Mouse (Mus musculus) limb, embryonic 14.5 days (tissue): ENCODE data around the gene Gm44596. TPM values are rescaled to one million over a fixed set of nuclear protein-coding genes. Genes with fewer than 3 reads are reported as not detected.

Experiments
- ATAC-seq: fragments of 200-750 bp; cut with Nextera tagmentation; 2 replicates; pipeline ENCODE4 v1.8.0; 2017; ENCODE audit warnings: low read depth, moderate number of reproducible peaks, moderate TSS enrichment; ENCODE audit not compliant: low FRiP score
- DNase-seq: peaks from one replicate; pipeline ENCODE4 v3.0.0-alpha.2; 2015; ENCODE audit warnings: low spot score
- H3K27ac ChIP-seq: fragments of 300-500 bp; sonication (generic); replicated peaks from 2 replicates; pipeline ENCODE4 v1.5.1; 2014; ENCODE audit warnings: low read depth, mild to moderate bottlenecking, low read length, moderate library complexity, mixed read lengths
- H3K27me3 ChIP-seq: fragments of 300-500 bp; sonication (generic); 2 replicates; pipeline ENCODE4 v1.6.1; 2014; ENCODE audit warnings: low read length, mixed read lengths; ENCODE audit not compliant: control insufficient read depth, insufficient read depth
- H3K36me3 ChIP-seq: fragments of 300-500 bp; sonication (generic); 2 replicates; pipeline ENCODE4 v1.6.1; 2014; ENCODE audit warnings: mild to moderate bottlenecking, low read length, moderate library complexity, mixed read lengths; ENCODE audit not compliant: control insufficient read depth, insufficient read depth
- H3K4me1 ChIP-seq: fragments of 300-500 bp; sonication (generic); 2 replicates; pipeline ENCODE4 v1.6.1; 2014; ENCODE audit warnings: antibody characterized with exemption, low read length, mixed read lengths; ENCODE audit not compliant: control insufficient read depth, insufficient read depth
- H3K4me2 ChIP-seq: fragments of 300-500 bp; sonication (generic); replicated peaks from 2 replicates; pipeline ENCODE4 v1.6.1; 2014; ENCODE audit warnings: low read depth, mild to moderate bottlenecking, low read length, moderate library complexity; ENCODE audit not compliant: severe bottlenecking
- H3K4me3 ChIP-seq: fragments of 300-500 bp; sonication (generic); replicated peaks from 2 replicates; pipeline ENCODE4 v1.5.1; 2014; ENCODE audit warnings: low read length
- H3K9ac ChIP-seq: fragments of 300-500 bp; sonication (generic); 2 replicates; pipeline ENCODE4 v1.6.1; 2014; ENCODE audit warnings: mild to moderate bottlenecking, low read depth, low read length, moderate library complexity; ENCODE audit not compliant: severe bottlenecking
- H3K9me3 ChIP-seq: fragments of 300-500 bp; sonication (generic); 2 replicates; pipeline ENCODE4 v1.6.1; 2016; ENCODE audit warnings: low read length; ENCODE audit not compliant: control insufficient read depth
- POLR2A ChIP-seq: fragments of 200-500 bp; IDR thresholded peaks from 2 replicates; pipeline ENCODE4 v1.8.0; 2012; ENCODE audit warnings: inconsistent platforms, mild to moderate bottlenecking, moderate library complexity, borderline replicate concordance; ENCODE audit not compliant: insufficient read depth, insufficient read length; ENCODE audit errors: extremely low read depth
- WGBS: fragments of 180-500 bp; shearing (Covaris S2); extraction: QIAGEN DNeasy Blood & Tissue Kit; methylation state at CpG from one replicate; pipeline ENCODE4 v1.1.7; 2014; 5-methylcytosine and 5-hydroxymethylcytosine counted together
- polyA plus RNA-seq, 2 experiments: library from polyadenylated mRNA; depleted of rRNA in 1 of 2; stranded (reverse) in 1 of 2; unstranded in 1 of 2; fragments of >200 nt; fragmentation: Nextera tagmentation in 1 of 2; extraction: Ambion mirVana in 1 of 2; gene quantifications; 2 replicates each; pipeline versions ENCODE4 v1.2.1 to v1.2.3; 2012 to 2014

Gm44596 gene
- polyA plus RNA-seq, 2 experiments: not detected

DNA sequence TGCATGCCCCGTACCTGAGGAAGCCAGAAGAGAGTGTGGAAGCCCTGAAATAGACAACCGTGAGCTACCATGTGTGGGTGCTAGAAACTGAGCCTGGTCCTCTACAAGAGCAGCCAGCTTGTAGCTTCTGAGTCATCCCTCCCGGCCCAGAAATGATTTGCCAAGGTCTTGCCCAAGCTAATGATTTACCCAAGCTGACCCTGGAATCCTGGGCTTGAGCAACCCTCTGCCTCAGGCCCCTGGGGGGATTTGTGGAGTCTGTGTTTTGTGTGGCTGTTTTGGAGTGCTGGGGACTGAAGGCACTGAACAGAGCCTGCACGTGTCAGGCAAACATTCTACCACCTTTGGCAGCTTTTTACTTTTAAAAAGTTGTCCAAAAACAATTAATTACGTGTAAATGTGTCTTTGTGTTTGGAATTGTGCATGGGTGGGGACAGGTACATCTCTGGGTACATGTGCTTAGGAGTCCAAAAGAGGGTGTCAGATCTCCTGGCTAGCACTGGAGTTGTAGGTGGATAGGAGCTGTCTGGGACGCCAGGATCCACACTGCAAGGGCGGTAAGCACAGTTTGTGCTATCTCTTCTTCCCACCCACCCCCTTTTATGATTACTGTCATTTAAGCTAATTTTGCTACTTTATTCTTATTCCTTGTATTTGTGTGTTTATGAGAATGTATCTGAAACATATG is 22.4 kb downstream of the Gm44596 start:
- WGBS: 82% methylated on average over 7 of the region's 7 CpGs
- no peaks in the 10 kb centered on the region for H3K27me3 ChIP-seq
- no peak overlapping the region for H3K4me2 ChIP-seq
- no peak for DNase-seq
- H3K36me3 ChIP-seq: no peaks in the 10 kb centered on the region
- H3K9me3 ChIP-seq: no peaks in the 10 kb centered on the region
- no peak overlapping the region for H3K9ac ChIP-seq
- no peak overlapping the region for H3K4me3 ChIP-seq
- no peaks in the 10 kb centered on the region for H3K4me1 ChIP-seq
- TF ChIP-seq POLR2A: no peak
- H3K27ac ChIP-seq: no peak overlapping the region
- ATAC-seq: no peak

DNA sequence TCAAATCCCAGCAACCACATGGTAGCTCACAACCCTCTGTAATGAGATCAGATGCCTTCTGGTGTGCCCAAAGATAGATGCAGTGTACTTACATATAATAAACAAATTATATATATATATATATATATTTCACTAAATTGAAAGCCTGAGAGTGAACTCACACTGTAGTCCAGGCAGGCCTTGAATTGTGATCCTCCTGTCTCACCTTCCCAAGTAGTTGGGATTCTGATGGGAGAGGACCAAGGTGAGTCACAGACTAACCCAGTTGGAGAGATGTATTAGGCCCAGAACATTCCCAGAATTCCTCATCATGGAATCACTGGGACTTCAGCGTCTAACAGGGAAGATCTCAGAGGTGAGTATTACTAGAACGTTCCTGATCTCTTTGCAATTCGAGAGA is 23.7 kb downstream of the Gm44596 start, which contains the start of gene Nrip2:
Gene Nrip2 (plus strand): TSS at position 301 of the 400 bp plus-strand sequence.
- no peaks in the 10 kb centered on the region for H3K27me3 ChIP-seq
- no peaks in the 10 kb centered on the region for H3K36me3 ChIP-seq
- ATAC-seq (no peak), DNase-seq (no peak)
- no peak for TF ChIP-seq POLR2A
- peak within 1 kb of the TSS; percentile 23 for H3K4me3 ChIP-seq
- no peaks in the 10 kb centered on the region for H3K9me3 ChIP-seq
- WGBS: 71% methylated on average over 3 of the region's 3 CpGs
- H3K27ac ChIP-seq: peak within 1 kb of the TSS; percentile 67
- no peaks in the 10 kb centered on the region for H3K4me1 ChIP-seq
- H3K9ac ChIP-seq: peak within 1 kb of the TSS; percentile 46
- H3K4me2 ChIP-seq: peak within 1 kb of the TSS; percentile 49

DNA sequence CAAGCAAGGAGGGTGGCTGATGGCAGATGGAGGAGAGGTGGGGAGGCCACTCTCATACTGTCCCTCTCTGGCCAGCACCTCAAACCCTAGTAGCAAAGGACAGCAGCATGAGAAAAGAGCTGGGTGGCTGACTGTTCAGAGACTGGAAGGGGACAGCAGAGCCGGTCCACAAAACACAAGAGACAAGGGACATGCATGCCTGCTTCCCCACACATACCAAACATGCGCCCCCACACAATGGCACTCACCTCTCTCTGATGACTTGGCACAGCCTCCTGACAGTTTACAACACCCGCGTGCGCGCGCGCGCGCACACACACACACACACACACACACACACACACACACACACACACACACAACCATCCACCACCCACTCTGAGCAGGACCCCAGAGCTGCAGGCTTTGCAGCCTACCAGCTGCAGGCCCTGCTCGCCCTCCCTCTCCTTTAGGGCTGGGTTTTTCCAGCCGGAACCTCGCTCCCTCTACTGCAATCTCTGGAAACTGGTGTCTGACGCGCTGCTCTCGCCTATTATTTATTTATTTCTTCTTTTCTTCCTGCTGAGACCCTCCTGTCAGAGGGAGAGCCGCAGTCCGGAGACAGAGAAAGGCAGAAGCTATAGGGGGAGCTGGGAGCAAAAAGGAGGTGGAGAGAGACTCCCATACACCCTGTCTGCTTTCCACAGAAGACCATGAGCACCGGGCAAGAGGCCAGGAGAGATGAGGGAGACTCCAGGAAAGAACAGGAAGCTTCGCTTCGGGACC is 24.3 kb downstream of the Gm44596 start:
- Histone ChIP-seq H3K4me2 (peak overlapping the region; percentile 49), H3K4me1 (no peaks in the 10 kb centered on the region), H3K9me3 (no peaks in the 10 kb centered on the region), H3K36me3 (no peaks in the 10 kb centered on the region), H3K27ac (peak overlapping the region; percentile 67), H3K9ac (peak overlapping the region; percentile 46), H3K27me3 (no peaks in the 10 kb centered on the region), H3K4me3 (peak overlapping the region; percentile 23)
- DNase-seq (peak; percentile 67), ATAC-seq (peak; percentile 76)
- TF ChIP-seq POLR2A: no peak
- WGBS: 24% methylated on average over 13 of the region's 21 CpGs

DNA sequence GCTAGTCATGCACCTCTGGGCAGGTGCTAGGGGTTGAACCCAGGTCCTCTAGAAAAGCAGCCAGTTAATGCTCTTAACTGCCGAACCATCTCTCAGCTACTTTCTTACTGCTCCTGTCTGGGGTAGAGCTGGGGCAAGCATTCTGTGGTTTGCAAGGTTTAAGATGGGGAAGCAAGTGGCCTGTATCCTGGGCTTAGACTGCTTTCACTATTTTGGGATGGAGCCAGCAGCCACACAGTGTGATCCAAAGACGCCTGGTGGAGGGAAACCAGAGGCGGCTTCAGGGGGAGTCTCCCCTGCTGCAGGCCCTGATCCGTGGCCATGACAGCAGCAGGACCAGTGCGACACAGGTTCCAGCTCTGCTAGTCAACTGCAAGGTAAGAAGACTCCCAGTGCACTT is 29.4 kb downstream of the Gm44596 start:
- peaks cover 33% of the 10 kb centered on the region for H3K36me3 ChIP-seq
- no peak for DNase-seq
- H3K9ac ChIP-seq: no peak overlapping the region
- no peak overlapping the region for H3K4me3 ChIP-seq
- H3K9me3 ChIP-seq: no peaks in the 10 kb centered on the region
- H3K27ac ChIP-seq: no peak overlapping the region
- no peaks in the 10 kb centered on the region for H3K4me1 ChIP-seq
- H3K27me3 ChIP-seq: no peaks in the 10 kb centered on the region
- no peak overlapping the region for H3K4me2 ChIP-seq
- peak; percentile 33; the same call in 1 of the 2 replicates for ATAC-seq
- TF ChIP-seq POLR2A: no peak
- 52% methylated on average over 5 of the region's 5 CpGs for WGBS

DNA sequence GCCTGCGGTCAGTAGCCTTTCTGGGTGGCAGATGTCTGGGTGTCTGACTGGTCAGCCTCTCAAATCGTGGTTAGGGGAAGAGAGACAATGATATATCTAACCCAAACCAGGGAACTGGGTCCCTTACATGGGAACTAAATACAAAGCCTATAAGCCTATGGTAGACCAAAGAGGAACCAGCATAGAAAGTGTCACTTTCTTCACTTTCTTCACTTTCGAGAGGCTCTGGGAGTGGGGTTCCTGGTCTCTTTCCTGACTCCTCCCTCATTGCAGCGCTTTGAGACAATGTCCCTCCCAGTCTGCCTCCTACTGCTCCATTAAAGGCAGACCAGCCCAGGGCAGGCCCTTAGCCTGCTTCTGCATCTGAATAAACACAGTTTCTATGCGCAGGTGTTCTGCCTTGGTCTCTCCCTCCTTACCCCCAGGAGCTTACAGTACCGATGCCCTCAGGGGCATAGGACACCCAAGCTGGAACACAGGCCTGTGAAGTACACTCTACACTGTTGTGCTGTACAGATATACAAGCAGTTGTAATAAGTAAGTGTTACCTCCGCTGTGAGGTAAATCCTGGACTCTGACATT is 33.3 kb downstream of the Gm44596 start:
- Histone ChIP-seq H3K9ac (no peak overlapping the region), H3K4me3 (no peak overlapping the region), H3K27ac (no peak overlapping the region), H3K36me3 (peaks cover 69% of the 10 kb centered on the region), H3K4me2 (no peak overlapping the region), H3K4me1 (no peaks in the 10 kb centered on the region), H3K27me3 (no peaks in the 10 kb centered on the region), H3K9me3 (no peaks in the 10 kb centered on the region)
- 83% methylated on average over 7 of the region's 7 CpGs for WGBS
- DNase-seq (no peak), ATAC-seq (no peak)
- TF ChIP-seq POLR2A: no peak
